Mouse (Mus musculus): ENCODE data around the gene Nos2. TPM values are rescaled to one million over a fixed set of nuclear protein-coding genes. Genes with fewer than 3 reads are reported as not detected.

Nos2 gene
- not detected in 2 replicates for total RNA-seq (2015)
- total RNA-seq (2017) = not detected in 2 replicates

DNA sequence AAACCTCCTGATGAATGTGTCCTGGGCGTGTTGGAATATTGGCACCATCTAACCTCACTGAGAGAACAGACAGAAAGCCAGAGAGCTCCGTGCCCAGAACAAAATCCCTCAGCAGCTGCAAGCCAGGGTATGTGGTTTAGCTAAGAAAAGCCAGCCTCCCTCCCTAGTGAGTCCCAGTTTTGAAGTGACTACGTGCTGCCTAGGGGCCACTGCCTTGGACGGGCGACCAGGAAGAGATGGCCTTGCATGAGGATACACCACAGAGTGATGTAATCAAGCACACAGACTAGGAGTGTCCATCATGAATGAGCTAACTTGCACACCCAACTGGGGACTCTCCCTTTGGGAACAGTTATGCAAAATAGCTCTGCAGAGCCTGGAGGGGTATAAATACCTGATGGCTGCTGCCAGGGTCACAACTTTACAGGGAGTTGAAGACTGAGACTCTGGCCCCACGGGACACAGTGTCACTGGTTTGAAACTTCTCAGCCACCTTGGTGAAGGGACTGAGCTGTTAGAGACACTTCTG, at the start of gene Nos2:
Gene Nos2 (plus strand): TSS at position 377 of the 529 bp plus-strand sequence.
- ATAC-seq (replicated peaks; ENCODE audit: poor library complexity) = peak; percentile 48

DNA sequence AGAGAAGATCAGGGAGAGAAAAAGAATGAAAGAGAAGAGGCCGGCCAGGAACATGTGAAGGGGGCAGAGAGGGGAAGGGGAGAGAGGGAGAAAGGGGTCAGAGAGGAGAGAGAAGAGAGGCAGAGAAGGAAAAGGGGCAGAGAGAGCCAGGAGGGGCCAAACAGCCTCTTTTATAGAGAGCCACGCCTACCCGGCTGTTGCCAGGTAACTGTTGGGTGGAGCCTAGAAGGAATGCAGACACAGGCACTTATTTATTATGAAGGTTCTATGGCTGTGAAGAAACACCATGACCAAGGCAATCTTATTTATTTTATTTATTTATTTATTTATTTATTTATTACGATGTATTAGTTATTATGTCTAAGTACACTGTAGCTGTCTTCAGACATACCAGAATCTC, 49.7 kb upstream of the Nos2 start:
- no peak for ATAC-seq (replicated peaks; ENCODE audit: poor library complexity)

DNA sequence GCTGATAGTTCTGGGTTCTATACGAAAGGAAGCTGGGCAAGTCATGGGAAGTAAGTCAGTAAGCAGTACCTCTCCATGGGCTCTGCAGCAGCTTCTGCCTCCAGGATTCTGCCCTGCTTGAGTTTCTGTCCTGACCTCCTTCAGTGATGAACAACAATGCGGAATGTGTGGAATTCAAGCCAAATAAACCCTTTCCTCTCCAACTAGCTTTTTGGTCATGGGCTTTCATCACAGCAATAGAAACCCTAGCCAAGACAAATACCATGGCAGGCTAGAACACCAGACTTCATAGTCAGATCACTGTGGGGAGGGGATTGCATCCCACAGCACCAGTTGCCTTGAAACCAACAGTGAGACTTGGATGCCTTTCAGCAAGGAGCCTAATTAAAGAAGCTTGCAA, 47.8 kb upstream of the Nos2 start:
- no peak for ATAC-seq (replicated peaks; ENCODE audit: poor library complexity)

DNA sequence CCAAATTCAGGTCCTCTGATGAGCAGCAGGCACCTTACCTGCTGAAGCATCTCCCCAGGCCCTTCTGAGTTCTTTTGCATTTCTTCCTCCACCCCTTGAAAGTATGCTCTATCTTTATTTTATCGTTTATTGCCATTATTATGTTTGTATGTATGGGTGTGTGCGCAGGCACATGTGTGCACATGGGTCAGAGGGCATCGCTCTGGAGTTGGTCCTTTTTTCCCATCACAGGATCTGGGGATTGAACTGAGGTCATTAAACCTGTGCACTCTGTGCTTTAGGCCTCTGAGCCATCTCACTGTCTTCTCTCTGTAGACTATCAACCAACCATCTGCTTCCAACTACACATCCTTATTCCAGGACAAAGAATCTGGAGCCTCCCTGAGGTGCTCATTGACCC, 40.9 kb upstream of the Nos2 start:
- no peak for ATAC-seq (replicated peaks; ENCODE audit: poor library complexity)

DNA sequence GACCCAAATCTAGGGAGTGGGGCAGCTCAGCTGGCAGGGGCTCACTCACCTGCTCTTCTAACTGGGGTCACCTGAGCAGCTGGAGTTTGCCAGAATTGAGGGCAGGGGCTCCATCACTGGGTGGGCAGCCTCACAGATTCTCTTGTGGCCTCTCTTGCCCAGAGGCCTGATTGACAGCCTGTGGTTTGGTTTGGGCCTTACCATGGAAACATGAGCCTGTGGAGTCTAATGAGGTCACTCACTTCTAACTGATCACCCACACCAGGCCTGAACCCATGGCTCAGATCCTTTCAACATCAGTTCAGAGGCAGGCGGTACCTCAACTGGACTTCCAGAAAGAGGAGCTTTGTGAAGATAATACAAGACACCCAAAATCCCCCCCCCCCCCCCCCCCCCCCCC, 33.9 kb upstream of the Nos2 start:
- ATAC-seq (replicated peaks; ENCODE audit: poor library complexity) = no peak

DNA sequence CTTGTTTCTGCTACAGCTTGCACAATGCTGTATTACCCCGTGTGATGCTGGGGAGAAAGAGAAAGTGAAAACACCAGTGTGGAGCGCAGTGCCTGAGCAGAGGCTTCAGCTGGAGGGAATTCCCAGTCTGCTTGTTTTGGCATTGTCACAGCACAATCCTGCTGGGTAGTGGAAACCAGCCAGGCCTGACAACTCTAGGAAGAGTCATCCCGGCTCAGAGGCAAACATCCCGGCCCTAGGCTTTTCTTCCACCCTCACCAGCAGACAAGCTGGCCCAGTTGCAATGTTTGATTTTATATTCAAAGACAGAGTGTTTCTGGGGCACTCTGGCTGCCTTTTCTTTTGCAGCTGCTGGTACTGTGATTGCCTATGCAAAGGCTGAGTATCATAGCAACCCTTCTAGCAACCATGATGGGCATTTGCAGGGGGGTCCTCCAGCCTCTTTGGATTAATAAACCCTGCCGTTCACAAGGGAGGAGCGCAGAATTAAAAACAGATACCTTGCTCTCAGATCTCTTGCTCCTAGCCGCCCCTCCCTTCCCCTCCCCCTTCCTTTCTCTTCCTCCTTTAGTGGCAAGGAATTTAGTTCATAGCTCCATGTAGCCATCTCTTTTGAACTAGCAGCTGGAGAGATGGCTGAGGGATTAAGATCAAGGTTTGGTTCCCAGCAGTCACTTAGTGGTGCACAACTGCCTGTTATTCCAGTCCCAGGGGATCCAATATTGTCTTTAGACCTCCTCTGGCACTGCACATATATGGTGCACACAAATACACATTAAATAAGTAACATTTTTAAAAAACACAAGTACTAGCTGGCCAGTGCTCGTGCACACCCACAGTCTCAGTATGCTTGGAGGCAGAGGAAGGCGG, 33.2 kb upstream of the Nos2 start:
- peak; percentile 57 for ATAC-seq (replicated peaks; ENCODE audit: poor library complexity)

DNA sequence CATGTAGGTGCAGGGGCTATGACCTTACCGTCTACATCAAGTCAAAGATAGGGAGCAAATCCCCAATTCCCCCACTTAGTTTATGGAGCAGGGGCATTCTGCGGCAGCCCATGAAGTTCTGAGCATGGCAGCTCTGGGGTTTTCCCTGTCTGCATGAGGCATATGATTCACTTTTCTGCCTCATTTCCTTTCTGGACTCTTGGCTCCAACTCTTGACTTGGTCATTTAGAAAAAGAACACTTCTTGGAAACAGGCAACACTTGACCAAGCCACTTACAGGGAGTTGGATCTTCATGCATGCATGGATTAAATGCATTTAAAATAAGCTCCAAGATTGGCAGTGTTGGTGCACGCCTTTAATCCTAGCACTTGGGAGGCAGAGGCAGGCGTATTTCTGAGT, 31.4 kb upstream of the Nos2 start:
- ATAC-seq (replicated peaks; ENCODE audit: poor library complexity) = no peak

DNA sequence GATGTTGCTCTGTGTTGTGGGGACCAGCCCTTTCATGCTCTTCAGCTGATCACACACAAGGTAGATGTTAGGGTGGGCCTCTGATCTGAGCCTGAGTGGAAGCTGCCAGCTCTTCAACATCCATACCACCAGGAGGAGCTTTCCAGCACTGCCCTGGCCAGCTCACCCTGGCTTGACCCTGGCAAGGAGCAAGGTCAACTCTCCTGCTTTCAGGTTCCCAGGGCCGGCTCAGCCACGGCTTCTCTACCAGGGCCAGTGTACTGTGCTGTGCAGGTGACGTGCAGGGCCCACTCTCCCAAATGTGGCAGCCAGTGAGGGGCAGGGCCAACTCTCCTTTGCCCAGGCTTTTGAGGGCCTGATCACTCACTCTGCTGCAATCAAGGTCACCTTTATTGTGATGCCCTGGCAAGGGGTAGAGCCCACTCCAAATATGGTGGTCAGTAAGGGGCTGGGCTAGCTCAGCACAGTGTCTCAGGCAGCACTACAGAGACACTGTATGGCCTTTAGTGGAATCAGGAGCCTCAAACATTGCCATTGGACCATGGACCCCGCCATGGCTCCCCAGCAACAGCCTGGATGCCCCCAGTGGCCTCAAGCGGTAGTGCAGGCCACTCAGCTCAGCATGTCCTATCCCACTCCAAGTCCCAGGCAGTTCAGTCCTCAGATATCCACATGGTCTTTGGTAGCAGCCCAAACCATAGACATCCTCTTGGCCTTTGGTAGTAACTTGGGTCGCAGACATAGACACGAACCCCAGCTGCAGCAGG, 24.0 kb upstream of the Nos2 start:
- ATAC-seq (replicated peaks; ENCODE audit: poor library complexity) = peak; percentile 89

DNA sequence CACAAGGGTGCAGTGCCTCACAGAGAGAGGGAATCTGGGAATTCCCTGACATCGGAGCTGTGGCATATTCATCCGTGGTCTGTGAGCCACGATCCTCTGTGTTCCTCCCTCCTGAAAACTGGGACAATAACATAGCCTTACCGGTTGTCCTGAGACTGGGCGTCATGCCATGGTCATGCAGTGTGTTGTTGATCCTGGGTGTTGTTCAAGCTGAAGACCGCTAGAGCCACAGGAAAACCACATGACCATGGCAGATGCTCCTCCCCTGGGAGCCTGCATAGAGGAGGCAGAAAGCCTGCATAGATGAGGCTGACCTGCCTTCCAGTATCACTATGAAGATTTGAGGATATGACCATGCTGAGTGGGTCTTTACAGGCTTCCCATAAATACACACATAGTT, 5.1 kb upstream of the Nos2 start:
- peak; percentile 43; the same call in 1 of the 2 replicates for ATAC-seq (replicated peaks; ENCODE audit: poor library complexity)

DNA sequence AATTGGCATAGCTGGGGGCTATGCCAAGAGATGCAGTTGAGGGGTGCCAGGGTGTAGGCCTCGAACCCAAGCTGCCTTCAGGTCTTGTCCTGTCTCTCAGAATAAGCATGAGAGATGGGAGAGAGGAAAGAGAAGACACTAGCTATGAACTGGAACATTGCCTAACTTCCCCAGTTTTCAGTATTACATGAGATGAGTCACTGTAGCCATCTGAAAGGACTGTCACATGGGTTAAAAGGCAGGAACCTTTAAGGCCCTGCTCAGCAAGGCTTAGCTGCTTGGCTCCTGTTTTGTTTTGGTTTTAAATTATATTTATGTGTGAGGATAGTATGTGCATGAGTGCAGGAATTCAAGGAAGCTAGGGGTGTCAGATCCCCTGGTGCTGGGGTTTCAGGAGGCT, 4.2 kb upstream of the Nos2 start:
- ATAC-seq (replicated peaks; ENCODE audit: poor library complexity) = peak; percentile 61

DNA sequence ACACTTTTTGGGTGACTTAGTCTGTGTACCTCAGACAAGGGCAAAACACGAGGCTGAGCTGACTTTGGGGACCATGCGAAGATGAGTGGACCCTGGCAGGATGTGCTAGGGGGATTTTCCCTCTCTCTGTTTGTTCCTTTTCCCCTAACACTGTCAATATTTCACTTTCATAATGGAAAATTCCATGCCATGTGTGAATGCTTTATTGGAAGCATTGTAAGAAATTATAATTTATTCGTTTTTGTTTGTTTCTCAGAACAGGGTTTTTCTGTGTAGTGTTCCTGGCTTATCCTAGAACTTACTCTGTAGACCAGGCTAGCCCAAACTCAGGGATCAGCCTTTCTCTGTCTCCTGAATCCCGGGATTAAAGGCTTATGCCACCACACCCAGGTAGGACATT, 842 bp upstream of the Nos2 start:
- ATAC-seq (replicated peaks; ENCODE audit: poor library complexity) = no peak

DNA sequence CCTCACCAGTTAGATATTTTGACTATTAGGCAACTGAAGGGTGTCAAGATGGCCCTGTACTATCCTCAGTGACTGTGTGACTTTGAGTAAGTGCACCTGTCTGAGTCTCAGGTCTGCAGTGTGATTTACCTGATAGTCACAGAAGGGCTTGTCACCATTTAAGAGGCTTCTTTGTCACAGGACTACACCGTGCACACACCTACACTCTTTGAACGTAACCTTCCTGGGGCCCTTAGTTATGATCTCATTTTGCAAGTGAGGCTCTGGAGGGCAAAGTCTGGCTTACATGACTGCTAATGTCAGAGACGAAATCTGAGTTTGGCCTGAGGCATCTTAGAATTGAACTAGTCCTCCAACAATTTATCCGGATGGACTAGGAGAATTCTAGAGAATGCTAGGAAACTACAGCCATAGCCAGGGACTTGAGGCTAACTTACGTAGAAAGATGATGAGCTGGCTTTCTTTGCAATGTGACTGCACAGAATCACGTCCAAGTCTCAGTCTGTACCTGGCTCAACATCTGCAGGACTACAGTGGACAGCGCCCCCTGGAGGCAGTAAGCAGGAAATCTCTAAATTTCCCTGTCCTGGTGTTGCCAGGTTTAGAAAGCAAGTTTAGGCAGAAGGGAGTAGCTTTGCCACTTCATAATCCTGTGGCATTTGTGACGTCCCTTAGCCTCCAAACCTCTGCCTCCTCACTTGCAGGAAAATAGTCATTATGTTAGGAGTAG, 2.3 kb downstream of the Nos2 start:
- ATAC-seq (replicated peaks; ENCODE audit: poor library complexity) = peak; percentile 75

DNA sequence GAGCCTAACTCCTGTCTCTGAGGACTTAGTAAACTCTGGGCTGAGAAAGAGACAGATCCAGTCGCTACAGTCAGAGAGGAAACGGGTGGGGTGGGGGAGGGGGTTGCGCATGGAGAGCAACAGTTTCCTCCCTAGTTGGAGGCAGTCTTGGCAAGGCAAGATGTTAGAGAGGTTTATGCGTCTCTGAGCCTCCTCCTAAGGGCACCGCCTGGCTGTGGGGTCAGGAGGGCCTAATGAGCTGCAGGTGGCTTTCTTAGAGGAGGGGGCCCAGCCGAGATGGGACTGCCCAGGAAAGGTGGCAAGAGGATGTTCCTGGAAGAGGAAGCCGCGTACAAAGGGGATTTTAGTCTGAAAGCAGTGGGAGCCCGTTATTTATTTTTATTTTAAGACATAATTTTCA, 3.5 kb downstream of the Nos2 start:
- no peak for ATAC-seq (replicated peaks; ENCODE audit: poor library complexity)

DNA sequence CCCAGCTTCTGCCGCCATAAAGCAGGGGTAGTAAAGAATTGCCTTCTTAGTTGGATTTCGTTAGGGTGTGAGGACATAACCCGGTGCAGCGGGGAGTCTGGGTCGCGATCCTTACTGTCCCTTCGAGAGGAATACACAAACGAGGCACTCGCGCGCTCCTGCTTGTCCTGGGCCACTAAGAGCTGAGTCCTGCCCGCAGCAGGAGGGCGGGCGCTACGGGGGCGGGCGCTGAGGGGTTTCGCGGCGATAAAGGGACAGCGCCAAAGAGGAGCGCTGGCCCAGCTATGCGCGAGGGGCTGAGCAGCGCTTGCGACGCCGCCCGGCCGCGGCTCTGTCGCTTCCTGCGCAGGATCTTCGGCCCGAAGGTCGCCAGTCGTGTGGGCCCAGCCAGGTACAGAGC, 4.3 kb downstream of the Nos2 start:
- ATAC-seq (replicated peaks; ENCODE audit: poor library complexity) = peak; percentile 26; the same call in 1 of the 2 replicates

DNA sequence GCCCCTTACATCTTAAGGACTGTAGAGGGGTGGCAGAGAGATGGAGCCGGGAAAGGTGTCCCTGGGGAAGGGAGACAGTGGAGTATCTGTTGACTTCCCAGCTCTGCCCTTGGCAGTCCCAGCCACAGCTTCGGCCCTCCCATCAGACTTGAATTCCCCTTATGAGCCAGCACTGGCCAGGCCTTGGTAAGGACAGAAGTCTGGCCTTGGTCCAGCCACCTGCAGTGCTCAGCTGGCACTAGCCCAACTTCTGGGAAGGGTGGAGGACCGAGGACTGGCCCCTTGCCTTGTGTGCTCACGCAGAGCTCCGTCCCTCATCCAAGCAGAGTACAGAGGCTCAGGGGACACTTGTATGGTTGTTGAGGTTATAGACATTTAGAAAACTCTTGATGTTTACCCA, 8.8 kb downstream of the Nos2 start:
- no peak for ATAC-seq (replicated peaks; ENCODE audit: poor library complexity)

DNA sequence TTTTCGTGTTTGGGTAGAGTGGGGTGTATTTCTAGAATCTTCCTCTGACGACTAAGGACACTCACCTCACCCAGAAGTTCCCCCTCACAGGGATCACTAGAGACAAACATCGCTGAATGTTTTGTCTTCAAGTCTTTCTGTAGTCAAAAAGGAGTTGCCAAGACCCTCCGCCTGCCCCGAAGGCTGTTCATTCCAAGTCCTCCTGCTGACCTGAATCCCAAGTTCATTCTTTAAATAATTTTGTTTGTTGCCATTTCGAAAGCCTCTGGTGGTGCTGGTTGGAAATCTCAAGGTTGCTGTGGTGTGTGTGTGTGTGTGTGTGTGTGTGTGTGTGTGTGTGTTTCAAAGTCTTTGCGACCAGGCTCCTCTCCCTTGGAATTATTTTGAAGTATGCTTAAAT, 13.7 kb downstream of the Nos2 start:
- no peak for ATAC-seq (replicated peaks; ENCODE audit: poor library complexity)

DNA sequence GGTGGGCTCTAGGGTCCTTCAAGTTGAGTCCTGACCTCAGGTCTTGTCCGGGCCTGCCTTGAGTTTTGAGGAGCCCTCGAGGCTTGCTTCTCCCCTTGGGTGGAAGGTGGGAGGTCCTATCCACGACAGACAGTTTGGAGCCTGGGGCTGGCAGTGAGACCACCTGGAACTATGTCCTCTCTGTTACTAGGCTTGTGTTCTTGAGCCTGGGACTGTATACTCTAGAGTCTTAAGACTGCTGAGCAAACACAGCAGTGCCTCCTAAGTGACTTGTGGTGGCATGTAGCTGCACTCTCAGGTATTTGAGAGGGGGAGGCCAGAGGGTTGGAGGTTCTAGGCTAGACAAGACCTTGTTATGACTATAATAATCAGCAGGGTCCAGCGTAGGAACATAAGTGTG, 14.1 kb downstream of the Nos2 start:
- ATAC-seq (replicated peaks; ENCODE audit: poor library complexity) = no peak

DNA sequence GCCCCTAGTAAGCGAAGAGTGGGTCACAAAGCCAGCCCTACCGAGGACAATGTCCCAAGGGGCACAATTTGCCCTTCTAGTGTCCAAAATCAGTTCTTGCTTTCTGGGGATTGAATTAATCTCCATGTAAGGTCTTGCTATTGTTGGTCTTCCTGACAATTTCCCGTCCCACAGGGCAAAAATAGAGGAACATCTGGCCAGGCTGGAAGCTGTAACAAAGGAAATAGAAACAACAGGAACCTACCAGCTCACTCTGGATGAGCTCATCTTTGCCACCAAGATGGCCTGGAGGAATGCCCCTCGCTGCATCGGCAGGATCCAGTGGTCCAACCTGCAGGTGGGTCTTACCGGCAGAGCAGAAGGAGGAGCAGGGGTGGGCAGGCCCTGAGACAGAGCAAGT, 14.6 kb downstream of the Nos2 start:
- no peak for ATAC-seq (replicated peaks; ENCODE audit: poor library complexity)

DNA sequence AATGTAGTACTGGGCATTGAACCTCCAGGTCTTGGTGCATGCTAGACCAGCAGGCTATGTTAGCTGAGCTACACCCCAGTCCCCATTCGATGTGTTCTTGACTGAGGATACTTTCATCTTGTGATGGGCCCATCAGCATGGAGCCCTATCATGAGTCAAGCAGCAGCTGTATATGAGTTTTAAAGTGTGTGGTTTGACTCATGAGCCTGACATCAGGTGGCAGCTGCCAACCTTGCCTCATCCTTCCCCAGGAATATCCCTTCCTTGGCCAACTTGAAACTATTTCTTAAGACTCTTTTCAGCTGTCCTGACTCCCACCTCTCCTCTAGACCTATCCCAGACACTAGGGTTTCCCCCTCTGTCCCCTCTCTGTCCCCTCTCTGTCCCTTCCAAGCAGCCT, 22.5 kb downstream of the Nos2 start:
- ATAC-seq (replicated peaks; ENCODE audit: poor library complexity) = no peak

DNA sequence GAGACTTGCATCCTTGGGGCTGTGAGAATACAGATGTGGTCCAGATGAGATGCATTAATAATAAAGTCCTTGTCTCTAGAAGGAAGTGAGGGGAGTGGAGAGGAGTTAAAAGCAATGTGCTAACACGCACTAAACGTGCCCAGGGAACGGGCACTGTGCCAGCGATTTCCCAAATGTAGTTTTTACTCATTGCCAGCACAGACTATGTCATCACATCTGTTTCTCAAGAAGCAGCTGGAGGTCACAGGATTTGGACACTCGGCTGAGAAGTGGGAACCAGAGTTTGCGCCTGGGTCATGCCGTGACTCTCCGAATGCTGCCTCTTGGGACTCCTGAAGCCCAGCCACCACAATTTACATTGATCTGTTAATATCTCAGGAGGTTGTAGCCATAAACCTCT, 29.8 kb downstream of the Nos2 start:
- peak; percentile 43 for ATAC-seq (replicated peaks; ENCODE audit: poor library complexity)

DNA sequence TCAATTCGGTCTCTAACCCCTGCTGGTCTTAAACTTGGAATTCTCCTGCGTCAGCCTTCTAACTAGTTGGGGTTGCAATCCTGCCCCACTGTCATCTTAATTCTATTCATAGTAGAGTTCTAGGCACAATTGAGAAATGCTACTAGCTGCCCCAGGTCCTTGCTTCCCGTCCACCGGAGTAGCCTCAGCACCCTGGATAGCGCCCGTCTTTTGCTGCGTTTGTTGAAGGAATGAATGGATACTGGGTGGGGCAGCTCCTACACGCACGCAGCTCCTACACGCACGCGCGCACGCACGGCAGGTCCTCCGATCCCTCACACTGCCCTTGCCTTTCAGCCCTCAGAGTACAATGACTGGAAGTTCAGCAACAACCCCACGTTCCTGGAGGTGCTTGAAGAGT, 31.9 kb downstream of the Nos2 start:
- peak; percentile 72 for ATAC-seq (replicated peaks; ENCODE audit: poor library complexity)
